Mouse (Mus musculus) heart, embryonic 14.5 days (tissue): Measurements from ENCODE around the gene Gm5346. TPM values are rescaled to one million over a fixed set of nuclear protein-coding genes. Genes with fewer than 3 reads are reported as not detected.
"Not testable (repeated sequence)": the region's sequence is repeated elsewhere in the genome, so short reads cannot be mapped to it uniquely, and the experiment has no call there.

Source experiments
- ATAC-seq: fragments of 200-750 bp; cut with Nextera tagmentation; 2 replicates; pipeline ENCODE4 v1.8.0; 2017; ENCODE audit warnings: low read depth, moderate TSS enrichment; ENCODE audit not compliant: insufficient number of reproducible peaks, insufficient read depth, low FRiP score
- H3K27ac ChIP-seq, 2 experiments: fragments of 200-500 bp in 1 of 2; fragments of 300-500 bp in 1 of 2; sonication (generic) in 1 of 2; replicated peaks in 1 of 2; 2 replicates each; pipeline ENCODE4 v1.5.1; 2012 to 2014; ENCODE audit warnings: low read depth in 2 of 2, low read length in 2 of 2, control low read depth in 1 of 2, mild to moderate bottlenecking in 1 of 2, mixed read lengths in 1 of 2; ENCODE audit not compliant: control insufficient read depth in 1 of 2, insufficient read depth in 1 of 2
- H3K27me3 ChIP-seq: fragments of 300-500 bp; sonication (generic); 2 replicates; pipeline ENCODE4 v1.6.1; 2014; ENCODE audit warnings: mild to moderate bottlenecking, low read length, control low read depth; ENCODE audit not compliant: control insufficient read depth, insufficient read depth
- H3K36me3 ChIP-seq: fragments of 300-500 bp; sonication (generic); 2 replicates; pipeline ENCODE4 v1.6.1; 2014; ENCODE audit warnings: mild to moderate bottlenecking, control low read depth, low read length, mixed read lengths; ENCODE audit not compliant: control insufficient read depth, insufficient read depth
- H3K4me1 ChIP-seq, 2 experiments: fragments of 200-500 bp in 1 of 2; fragments of 300-500 bp in 1 of 2; sonication (generic) in 1 of 2; 2 replicates each; pipeline ENCODE4 v1.6.1; 2012 to 2014; ENCODE audit warnings: low read length in 2 of 2, control low read depth in 1 of 2, mixed read lengths in 1 of 2; ENCODE audit not compliant: control insufficient read depth in 2 of 2, insufficient read depth in 2 of 2
- H3K4me2 ChIP-seq: fragments of 300-500 bp; sonication (generic); 2 replicates; pipeline ENCODE4 v1.6.1; 2014; ENCODE audit warnings: mild to moderate bottlenecking, low read length
- H3K4me3 ChIP-seq, 2 experiments: fragments of 200-500 bp in 1 of 2; fragments of 300-500 bp in 1 of 2; sonication (generic) in 1 of 2; 2 replicates each; pipeline ENCODE4 v1.5.1; 2012 to 2014; ENCODE audit warnings: low read length in 2 of 2, mild to moderate bottlenecking in 2 of 2, control low read depth in 1 of 2, low read depth in 1 of 2, moderate library complexity in 1 of 2; ENCODE audit not compliant: control insufficient read depth in 1 of 2, insufficient read depth in 1 of 2
- H3K9ac ChIP-seq: fragments of 300-500 bp; sonication (generic); 2 replicates; pipeline ENCODE4 v1.6.1; 2014; ENCODE audit warnings: mild to moderate bottlenecking, low read length
- H3K9me3 ChIP-seq: fragments of 300-500 bp; sonication (generic); 2 replicates; pipeline ENCODE4 v1.6.1; 2016; ENCODE audit warnings: low read length, control low read depth; ENCODE audit not compliant: control insufficient read depth
- WGBS: fragments of 180-500 bp; shearing (Covaris S2); extraction: QIAGEN DNeasy Blood & Tissue Kit; methylation state at CpG from one replicate; pipeline ENCODE4 v1.1.7; 2014; 5-methylcytosine and 5-hydroxymethylcytosine counted together
- polyA plus RNA-seq: library from polyadenylated mRNA; unstranded; fragments of >200 nt; fragmentation: Nextera tagmentation; extraction: Ambion mirVana; gene quantifications from 2 replicates; pipeline ENCODE4 v1.2.1, GENCODE M21; 2014

Gene Gm5346
- not detected in 2 replicates for polyA plus RNA-seq

DNA sequence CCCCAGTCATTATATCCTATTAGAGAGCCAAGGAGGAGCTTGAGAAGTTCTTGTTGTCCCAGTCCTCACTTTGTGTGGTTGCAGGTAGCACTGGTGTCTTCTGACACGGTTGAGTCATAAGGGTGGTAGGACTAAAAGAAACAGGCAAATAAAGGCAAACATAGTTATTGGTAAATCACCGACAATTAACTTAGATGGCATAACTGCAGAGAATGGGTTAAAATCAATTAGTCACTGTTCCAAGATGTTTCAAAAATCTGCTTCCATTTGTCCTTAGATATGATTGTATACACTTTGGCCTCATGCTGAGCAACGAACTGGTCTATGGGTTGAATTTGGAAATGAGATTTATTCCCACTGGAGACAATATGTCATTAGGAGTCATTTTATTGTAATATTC is at the start of gene Gm5346:
Gene Gm5346 (minus strand): TSS at position 101 of the 400 bp plus-strand sequence.
- no peaks in the 10 kb centered on the region for H3K27me3 ChIP-seq
- no peak within 1 kb of the TSS for H3K27ac ChIP-seq
- H3K4me1 ChIP-seq = no peaks in the 10 kb centered on the region
- 77% methylated on average over 3 of the region's 3 CpGs for WGBS
- no peak within 1 kb of the TSS for H3K4me3 ChIP-seq
- H3K9ac ChIP-seq = no peak within 1 kb of the TSS
- no peaks in the 10 kb centered on the region for H3K9me3 ChIP-seq
- no peak within 1 kb of the TSS for H3K4me2 ChIP-seq
- ATAC-seq = no peak
- H3K36me3 ChIP-seq = no peaks in the 10 kb centered on the region

DNA sequence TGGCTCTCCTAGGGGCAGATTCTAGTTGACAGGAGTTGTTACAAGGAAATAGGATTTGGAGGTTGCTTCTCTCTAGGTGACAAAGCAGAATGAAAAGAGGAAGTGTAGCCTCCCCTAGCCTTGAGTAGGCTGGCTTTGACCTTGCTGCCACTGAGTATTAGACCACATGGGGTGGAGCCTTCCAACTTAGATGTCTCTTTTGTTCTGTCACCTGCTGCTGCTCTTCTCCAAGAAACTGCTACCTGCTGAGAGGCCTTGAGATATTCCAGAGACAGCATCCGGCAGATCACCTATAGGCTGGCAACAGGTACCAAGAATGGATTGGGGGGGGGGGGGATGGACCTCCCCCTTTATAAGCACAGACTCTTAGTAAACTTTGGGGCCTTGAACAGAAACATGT is 11.0 kb downstream of the Gm5346 start:
- H3K9ac ChIP-seq = no peak overlapping the region
- no peaks in the 10 kb centered on the region for H3K9me3 ChIP-seq
- WGBS = 76% methylated on average over 1 of the region's 1 CpGs
- no peak overlapping the region for H3K4me3 ChIP-seq
- no peak overlapping the region for H3K27ac ChIP-seq
- no peaks in the 10 kb centered on the region for H3K36me3 ChIP-seq
- no peak for ATAC-seq
- no peaks in the 10 kb centered on the region for H3K27me3 ChIP-seq
- H3K4me2 ChIP-seq = no peak overlapping the region
- H3K4me1 ChIP-seq = no peaks in the 10 kb centered on the region

GRCm38 (mm10) chr8:43603657-43604056 is 23.4 kb downstream of the Gm5346 start:
- H3K9me3 ChIP-seq = not testable (repeated sequence)
- WGBS = 72% methylated on average over 13 of the region's 13 CpGs

GRCm38 (mm10) chr8:43603166-43603565 is 23.9 kb downstream of the Gm5346 start:
- 87% methylated on average over 15 of the region's 15 CpGs for WGBS
- not testable (repeated sequence) for H3K9ac ChIP-seq, H3K27me3 ChIP-seq, ATAC-seq, H3K36me3 ChIP-seq, H3K27ac ChIP-seq, H3K4me3 ChIP-seq, H3K9me3 ChIP-seq, H3K4me1 ChIP-seq, H3K4me2 ChIP-seq

More at GRCm38 (mm10) chr8:43603657-43604056, 23.4 kb downstream of the Gm5346 start:
- not testable (repeated sequence) for H3K4me2 ChIP-seq, H3K36me3 ChIP-seq, H3K4me1 ChIP-seq, ATAC-seq, H3K9ac ChIP-seq, H3K4me3 ChIP-seq, H3K27ac ChIP-seq, H3K27me3 ChIP-seq

GRCm38 (mm10) chr8:43576607-43577006 is 50.5 kb downstream of the Gm5346 start, which contains the start of gene Adam26a:
Adam26a (minus strand) TSS chr8:43576707.
- WGBS = 82% methylated on average over 2 of the region's 2 CpGs
- not testable (repeated sequence) for H3K4me2 ChIP-seq, H3K9me3 ChIP-seq, H3K36me3 ChIP-seq, H3K27me3 ChIP-seq, ATAC-seq, H3K4me1 ChIP-seq, H3K9ac ChIP-seq, H3K27ac ChIP-seq, H3K4me3 ChIP-seq

Other genes starting within 250 kb of the Gm5346 start
- not detected in 2 replicates for gene Adam26b, start 99.2 kb downstream of the Gm5346 start, polyA plus RNA-seq
- not detected in 2 replicates for gene Adam26a, start 50.6 kb downstream of the Gm5346 start, polyA plus RNA-seq
- not detected in 2 replicates for gene Adam34, start 82.8 kb upstream of the Gm5346 start, polyA plus RNA-seq